Mouse (Mus musculus): ENCODE measurements at regions not wholly inside any gene's neighbourhood (a gene's known extent, or its start where the extent isn't known, plus 50 kb on each side); places are given as distances from the start of the nearest gene placed in this dataset.

- Histone ChIP-seq H3K4me1 (ENCODE audit: control insufficient read depth in 2 of 2, insufficient read depth in 2 of 2, low read length in 2 of 2, poor library complexity in 1 of 2) (no peaks in the 10 kb centered on the region), H3K4me3 (ENCODE audit: insufficient read depth in 1 of 2, low read depth in 1 of 2, low read length in 2 of 2, poor library complexity in 1 of 2, severe bottlenecking in 1 of 2) (no peak overlapping the region), H3K9ac (ENCODE audit: insufficient read depth, low read depth, low read length, poor library complexity, severe bottlenecking) (no peak overlapping the region), H3K9me3 (ENCODE audit: control insufficient read depth, insufficient read depth, low read depth, low read length) (no peaks in the 10 kb centered on the region), H3K36me3 (ENCODE audit: control insufficient read depth, insufficient read depth, low read length, poor library complexity, severe bottlenecking) (no peaks in the 10 kb centered on the region), H3K27ac (ENCODE audit: insufficient read depth, low read depth, low read length, poor library complexity, severe bottlenecking) (no peak overlapping the region)
- TF ChIP-seq ZNF384 (IDR thresholded peaks at IDR 0.05; ENCODE audit: low read depth, low read length) (no peak), ZC3H11A (IDR thresholded peaks at IDR 0.05; ENCODE audit: borderline replicate concordance, low read depth, low read length) (no peak), HCFC1 (IDR thresholded peaks at IDR 0.05; ENCODE audit: borderline replicate concordance, insufficient read depth, low read length) (no peak)
- in situ Hi-C loops (cut with MboI; ENCODE audit: low sequenced_read_pairs in 2 of 2, unreplicated experiment in 2 of 2), result no loop called here
- no peak for DNase-seq (ENCODE audit: low read depth, low spot score)
Observed at GRCm38 (mm10) chr14:45956624-45957023, 298.7 kb upstream of the Ddhd1 start.

- H3K9me3 ChIP-seq (ENCODE audit: control insufficient read depth, insufficient read depth, low read depth, low read length), result no peaks in the 10 kb centered on the region
- TF ChIP-seq ZNF384 (IDR thresholded peaks at IDR 0.05; ENCODE audit: low read depth, low read length) (no peak), ZC3H11A (IDR thresholded peaks at IDR 0.05; ENCODE audit: borderline replicate concordance, low read depth, low read length) (no peak), CHD2 (IDR thresholded peaks at IDR 0.05; ENCODE audit: low read depth, low read length) (no peak), MAFK (IDR thresholded peaks at IDR 0.05; ENCODE audit: insufficient read depth, low read depth, low read length) (no peak), HCFC1 (IDR thresholded peaks at IDR 0.05; ENCODE audit: borderline replicate concordance, insufficient read depth, low read length) (no peak)
- no peak overlapping the region for H3K9ac ChIP-seq (ENCODE audit: insufficient read depth, low read depth, low read length, poor library complexity, severe bottlenecking)
- no peak for DNase-seq (ENCODE audit: low read depth, low spot score)
- H3K27ac ChIP-seq (ENCODE audit: insufficient read depth, low read depth, low read length, poor library complexity, severe bottlenecking), result no peak overlapping the region
- H3K4me1 ChIP-seq (ENCODE audit: control insufficient read depth in 2 of 2, insufficient read depth in 2 of 2, low read length in 2 of 2, poor library complexity in 1 of 2), result no peaks in the 10 kb centered on the region
- in situ Hi-C loops (cut with MboI; ENCODE audit: low sequenced_read_pairs in 2 of 2, unreplicated experiment in 2 of 2), result no loop called here
- no peaks in the 10 kb centered on the region for H3K36me3 ChIP-seq (ENCODE audit: control insufficient read depth, insufficient read depth, low read length, poor library complexity, severe bottlenecking)
- no peak overlapping the region for H3K4me3 ChIP-seq (ENCODE audit: insufficient read depth in 1 of 2, low read depth in 1 of 2, low read length in 2 of 2, poor library complexity in 1 of 2, severe bottlenecking in 1 of 2)
Observed at GRCm38 (mm10) chr14:45962474-45962873, 304.5 kb upstream of the Ddhd1 start.

- TF ChIP-seq ZNF384 (IDR thresholded peaks at IDR 0.05; ENCODE audit: low read depth, low read length), result no peak
- no peak for TF ChIP-seq ZC3H11A (IDR thresholded peaks at IDR 0.05; ENCODE audit: borderline replicate concordance, low read depth, low read length)
- no peak for TF ChIP-seq HCFC1 (IDR thresholded peaks at IDR 0.05; ENCODE audit: borderline replicate concordance, insufficient read depth, low read length)
- no peak for TF ChIP-seq MAFK (IDR thresholded peaks at IDR 0.05; ENCODE audit: insufficient read depth, low read depth, low read length)
- no peak for TF ChIP-seq CHD2 (IDR thresholded peaks at IDR 0.05; ENCODE audit: low read depth, low read length)
- Histone ChIP-seq H3K4me3 (ENCODE audit: insufficient read depth in 1 of 2, low read depth in 1 of 2, low read length in 2 of 2, poor library complexity in 1 of 2, severe bottlenecking in 1 of 2) (no peak overlapping the region), H3K36me3 (ENCODE audit: control insufficient read depth, insufficient read depth, low read length, poor library complexity, severe bottlenecking) (no peaks in the 10 kb centered on the region), H3K9me3 (ENCODE audit: control insufficient read depth, insufficient read depth, low read depth, low read length) (no peaks in the 10 kb centered on the region), H3K9ac (ENCODE audit: insufficient read depth, low read depth, low read length, poor library complexity, severe bottlenecking) (no peak overlapping the region), H3K27ac (ENCODE audit: insufficient read depth, low read depth, low read length, poor library complexity, severe bottlenecking) (no peak overlapping the region), H3K4me1 (ENCODE audit: control insufficient read depth in 2 of 2, insufficient read depth in 2 of 2, low read length in 2 of 2, poor library complexity in 1 of 2) (no peaks in the 10 kb centered on the region)
- DNase-seq (ENCODE audit: low read depth, low spot score), result no peak
- in situ Hi-C loops (cut with MboI; ENCODE audit: low sequenced_read_pairs in 2 of 2, unreplicated experiment in 2 of 2), result no loop called here
Observed at GRCm38 (mm10) chr14:45964043-45964442, 306.1 kb upstream of the Ddhd1 start.

DNA sequence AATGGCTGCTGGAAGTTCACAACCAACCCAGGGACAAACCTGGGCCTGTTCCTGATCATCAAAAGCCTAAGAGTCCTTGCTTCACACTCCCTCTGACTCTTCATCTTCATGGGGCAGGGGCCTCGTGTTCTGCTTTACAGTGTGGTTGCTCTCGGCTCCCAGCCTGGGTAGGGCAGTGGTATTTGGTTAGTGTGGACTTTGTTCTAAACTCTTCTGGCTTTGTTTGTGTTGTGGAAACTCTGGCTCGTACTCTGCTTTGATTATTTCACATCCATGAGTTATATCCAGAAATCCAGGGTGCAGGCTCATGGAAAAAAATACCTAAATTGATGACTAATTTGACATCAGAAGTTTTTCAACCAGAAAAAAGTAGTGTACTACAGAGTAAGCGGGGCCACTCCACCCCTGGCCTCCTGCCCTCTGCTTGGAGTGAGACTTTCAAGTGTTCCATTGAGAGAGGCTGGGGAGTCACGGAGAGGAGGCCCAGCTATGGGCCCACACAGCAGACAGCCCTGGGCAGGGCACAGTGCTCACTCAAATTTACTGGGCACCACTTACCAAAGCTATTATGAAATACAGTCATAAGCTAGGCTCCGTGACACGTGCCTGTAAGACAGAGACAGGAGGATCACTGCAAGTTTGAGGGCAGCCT lies 325.4 kb upstream of the Ddhd1 start:
- Histone ChIP-seq H3K9ac (ENCODE audit: insufficient read depth, low read depth, low read length, poor library complexity, severe bottlenecking) (no peak overlapping the region), H3K4me3 (ENCODE audit: insufficient read depth in 1 of 2, low read depth in 1 of 2, low read length in 2 of 2, poor library complexity in 1 of 2, severe bottlenecking in 1 of 2) (no peak overlapping the region), H3K27ac (ENCODE audit: insufficient read depth, low read depth, low read length, poor library complexity, severe bottlenecking) (no peak overlapping the region), H3K9me3 (ENCODE audit: control insufficient read depth, insufficient read depth, low read depth, low read length) (no peaks in the 10 kb centered on the region), H3K4me1 (ENCODE audit: control insufficient read depth in 2 of 2, insufficient read depth in 2 of 2, low read length in 2 of 2, poor library complexity in 1 of 2) (no peaks in the 10 kb centered on the region), H3K36me3 (ENCODE audit: control insufficient read depth, insufficient read depth, low read length, poor library complexity, severe bottlenecking) (no peaks in the 10 kb centered on the region)
- TF ChIP-seq ZNF384 (IDR thresholded peaks at IDR 0.05; ENCODE audit: low read depth, low read length), result no peak
- no peak for TF ChIP-seq ZC3H11A (IDR thresholded peaks at IDR 0.05; ENCODE audit: borderline replicate concordance, low read depth, low read length)
- TF ChIP-seq MAFK (IDR thresholded peaks at IDR 0.05; ENCODE audit: insufficient read depth, low read depth, low read length), result no peak
- TF ChIP-seq HCFC1 (IDR thresholded peaks at IDR 0.05; ENCODE audit: borderline replicate concordance, insufficient read depth, low read length), result no peak
- no peak for DNase-seq (ENCODE audit: low read depth, low spot score)
- in situ Hi-C loops (cut with MboI; ENCODE audit: low sequenced_read_pairs in 2 of 2, unreplicated experiment in 2 of 2), result no loop called here

All from ES-E14 (cell line).